Mouse (Mus musculus) 416B (cell line): ENCODE measurements at regions not wholly inside any gene's neighbourhood (a gene's known extent, or its start where the extent isn't known, plus 50 kb on each side); places are given as distances from the start of the nearest gene placed in this dataset.

Source experiments
- DNase-seq: peaks from one replicate; pipeline ENCODE4 v3.0.0; 2011; ENCODE audit warnings: low read depth

DNA sequence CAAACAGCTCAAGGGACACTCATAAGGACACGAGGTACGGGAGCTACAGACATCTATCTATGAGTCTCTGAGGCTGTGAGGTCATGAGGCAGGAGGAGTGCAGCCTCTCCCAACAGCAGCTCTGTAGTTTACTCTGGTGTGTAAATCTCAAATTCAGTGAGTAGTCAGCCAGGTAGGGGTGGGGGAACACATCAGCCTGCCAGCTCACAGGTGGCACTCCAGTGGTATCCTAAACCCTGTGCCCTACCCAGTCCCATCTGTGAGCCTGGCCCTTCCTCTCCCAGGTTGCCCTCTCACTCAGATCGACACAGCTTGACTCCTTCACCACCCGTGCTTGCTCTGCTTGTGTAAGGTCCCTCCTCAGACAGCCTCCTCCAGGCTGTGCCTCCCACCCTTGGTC, 202.2 kb downstream of the Sipa1l2 start:
- no peak for DNase-seq

DNA sequence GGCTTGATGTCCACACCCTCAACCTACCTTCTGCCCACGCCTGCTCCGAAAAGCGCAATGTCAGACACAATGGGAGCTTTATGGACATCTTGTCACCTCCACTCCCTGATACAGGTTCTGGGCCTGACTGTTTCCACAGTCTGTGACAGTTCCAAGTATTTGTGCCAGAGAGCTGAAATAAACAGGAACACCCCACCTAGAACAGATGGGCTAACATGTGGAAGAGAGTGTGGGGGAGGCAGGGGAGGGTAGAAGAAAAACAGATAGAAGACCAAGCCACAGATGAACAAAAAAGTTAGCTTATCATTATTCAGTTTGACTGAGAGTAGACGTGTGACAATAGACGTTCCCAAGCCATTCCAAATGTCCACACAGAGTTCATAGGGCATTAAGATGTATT, 204.6 kb downstream of the Sipa1l2 start:
- no peak for DNase-seq

DNA sequence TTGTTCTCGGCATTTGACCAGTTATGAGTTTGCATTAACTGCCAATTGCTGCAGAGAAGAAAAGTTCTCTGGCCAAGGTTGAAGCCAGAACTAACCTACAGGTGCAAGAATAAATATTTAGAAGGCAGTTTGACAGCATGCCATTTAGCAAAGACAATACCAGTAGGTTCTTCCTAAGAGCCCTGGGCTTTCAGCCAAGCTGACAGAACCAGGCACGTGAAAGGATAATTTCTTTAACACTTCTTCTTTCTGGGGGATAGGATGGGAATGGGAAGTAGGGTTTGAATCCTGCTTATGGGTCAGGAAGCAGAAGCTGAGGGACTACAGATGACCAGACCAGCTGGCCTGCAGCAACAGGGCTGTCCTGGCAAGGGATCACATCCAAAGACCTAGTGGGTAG, 210.2 kb downstream of the Sipa1l2 start:
- no peak for DNase-seq

DNA sequence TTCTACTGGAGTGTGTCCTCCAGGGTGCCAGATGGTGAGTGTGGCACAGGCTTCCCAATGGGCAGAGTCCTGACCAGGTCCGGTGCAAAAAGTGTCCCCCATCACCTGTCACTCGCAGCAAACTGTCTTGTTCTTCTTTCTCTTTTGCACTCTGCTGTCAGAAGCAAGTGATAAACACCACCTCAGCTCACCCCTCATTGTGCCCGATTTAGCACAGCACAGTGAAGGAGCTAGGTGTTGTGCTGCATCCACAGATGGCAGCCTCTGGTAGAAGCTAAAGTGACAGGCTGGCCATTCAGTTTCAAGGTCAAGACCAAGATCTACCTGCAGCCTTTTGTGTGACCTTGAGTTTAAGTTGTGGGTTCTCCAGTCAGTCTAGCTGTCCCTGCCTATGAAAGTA, 211.8 kb downstream of the Sipa1l2 start:
- no peak for DNase-seq

DNA sequence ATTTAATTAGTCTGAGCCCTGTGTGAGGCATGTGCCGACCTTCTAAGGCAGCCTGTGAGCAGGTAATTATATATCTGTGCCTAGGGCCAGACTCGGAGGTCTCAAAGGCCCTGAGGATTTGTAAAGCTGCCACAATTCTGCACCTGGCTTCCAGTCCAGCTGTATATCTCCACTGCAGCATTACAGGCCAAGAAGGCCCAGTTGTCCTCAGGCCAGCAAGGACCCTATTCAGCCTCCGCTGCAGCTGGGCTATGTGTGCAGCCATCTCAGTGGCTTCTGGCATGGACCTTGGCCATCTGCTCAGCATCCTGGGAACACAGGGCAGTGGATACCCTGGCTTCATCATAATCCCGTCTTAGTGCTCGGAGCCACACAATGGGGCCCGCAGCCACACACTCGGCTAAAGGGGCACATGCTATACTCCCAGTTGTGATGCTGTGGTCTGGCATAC, 214.5 kb downstream of the Sipa1l2 start:
- DNase-seq, result no peak

DNA sequence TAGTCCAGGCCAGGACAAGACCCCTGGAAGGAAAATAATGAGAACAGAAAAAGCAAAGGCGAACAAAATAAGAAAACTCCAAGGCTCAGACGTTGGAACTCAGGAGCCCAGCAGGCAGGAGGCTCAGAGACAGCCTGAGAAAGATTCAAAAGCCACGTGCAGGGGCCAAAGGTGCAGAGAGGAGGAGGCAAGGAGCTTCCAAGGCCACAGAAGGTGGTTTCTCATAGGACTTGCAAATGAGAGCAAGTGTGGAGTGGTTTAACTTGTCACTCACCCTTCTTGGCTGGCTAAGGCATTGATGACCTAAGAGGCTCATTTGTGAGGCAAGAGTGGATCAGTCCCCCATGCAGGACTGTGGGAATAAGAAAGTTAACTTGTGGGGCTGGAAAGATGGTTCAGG, 217.3 kb downstream of the Sipa1l2 start:
- no peak for DNase-seq

DNA sequence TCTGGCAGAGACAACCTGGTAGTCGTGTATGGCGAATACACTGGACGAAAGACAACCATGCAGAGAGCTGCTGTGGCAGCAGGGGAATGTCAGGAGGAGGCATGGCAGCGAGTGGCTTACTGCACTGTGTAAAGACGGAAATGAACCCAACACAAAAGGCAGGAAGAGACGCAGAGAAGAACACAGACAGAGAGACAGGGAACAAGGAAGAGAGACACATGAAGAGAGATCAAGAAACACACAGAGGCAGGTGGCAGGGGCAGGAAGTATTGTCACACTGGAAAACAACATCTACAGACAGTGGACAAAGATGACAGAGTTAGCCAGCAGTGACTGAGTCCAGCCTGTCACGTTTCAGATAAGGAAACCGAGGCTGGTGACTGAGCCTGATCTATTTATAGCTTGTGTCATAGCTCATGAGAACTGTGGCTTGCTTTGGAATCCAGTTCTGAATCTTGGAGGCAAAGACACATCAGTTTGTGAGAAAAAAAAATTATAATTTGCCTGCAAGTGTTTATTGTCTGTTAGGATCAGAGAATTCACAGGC, 218.0 kb downstream of the Sipa1l2 start:
- DNase-seq, result no peak

DNA sequence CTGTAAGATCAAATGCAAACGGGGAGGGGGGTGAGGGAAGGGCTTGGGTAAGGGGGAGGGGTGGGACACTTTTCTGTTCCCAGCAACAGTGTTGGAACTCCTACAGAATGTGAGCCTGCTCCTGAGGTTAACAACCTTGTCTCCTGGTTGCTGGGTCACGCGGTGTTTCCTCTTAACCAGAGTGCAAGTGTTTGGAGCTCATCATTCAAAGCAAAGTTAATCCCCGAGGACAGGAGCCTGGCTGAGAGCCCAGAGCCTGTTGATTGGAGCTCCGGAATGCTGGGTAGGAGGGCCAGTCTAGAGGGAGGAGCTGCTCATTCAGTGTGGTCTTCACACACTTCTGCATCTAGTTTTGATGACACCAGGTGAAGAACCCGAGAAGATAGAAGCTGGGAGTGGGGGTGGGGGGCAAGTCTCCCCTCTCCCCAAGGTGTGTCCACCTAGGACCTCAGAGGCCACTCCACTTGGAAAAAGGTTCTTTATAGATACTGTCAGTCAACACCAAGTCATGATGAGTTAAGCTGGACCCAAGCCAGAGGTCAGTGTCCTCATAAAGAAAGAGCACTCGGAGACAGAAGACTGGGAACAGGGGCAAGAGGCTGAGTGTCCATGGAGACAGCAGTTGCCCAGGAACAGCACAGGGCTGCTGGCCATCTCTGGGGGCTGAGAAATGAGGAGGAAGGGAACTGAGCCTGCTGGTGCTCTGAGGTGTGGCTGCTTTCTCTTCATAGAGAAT, 220.2 kb downstream of the Sipa1l2 start:
- no peak for DNase-seq

DNA sequence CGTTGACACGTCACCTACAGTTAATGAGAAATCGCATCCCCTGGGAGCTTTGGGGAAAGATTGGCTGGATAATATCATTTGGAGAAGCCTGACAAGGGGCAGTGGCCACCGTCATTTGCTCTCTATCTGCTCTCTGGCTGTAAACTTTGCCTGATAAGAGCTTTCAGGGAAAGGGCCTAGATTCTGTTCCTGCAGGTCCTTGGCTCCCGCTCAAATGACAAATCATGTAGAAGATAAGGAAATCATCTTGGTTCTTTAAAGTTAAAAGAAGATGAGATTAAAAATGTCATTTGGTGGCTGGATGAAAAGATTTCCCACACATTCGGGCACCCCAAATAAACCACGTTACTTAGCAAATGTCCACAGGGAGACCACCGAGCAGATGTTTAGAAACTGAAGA, 223.4 kb downstream of the Sipa1l2 start:
- no peak for DNase-seq

DNA sequence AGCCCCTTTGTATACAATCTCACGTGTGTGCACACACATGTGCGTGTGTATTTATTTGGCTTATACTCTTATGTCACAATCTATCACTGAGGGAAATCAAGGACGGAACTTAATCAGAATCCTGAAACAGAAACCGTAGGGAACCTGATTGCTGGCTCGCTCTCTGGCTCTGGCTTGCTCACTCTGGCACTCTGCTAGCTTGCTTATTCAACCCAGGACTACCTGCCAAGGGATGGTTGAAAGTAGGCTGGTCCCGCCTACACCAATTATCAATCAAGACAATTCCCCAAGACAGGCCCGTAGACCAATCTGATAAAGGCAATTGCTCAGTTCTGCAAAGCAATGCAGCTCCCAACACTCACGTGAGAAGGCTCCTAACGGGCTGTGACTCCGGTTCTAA, 224.0 kb downstream of the Sipa1l2 start:
- no peak for DNase-seq

DNA sequence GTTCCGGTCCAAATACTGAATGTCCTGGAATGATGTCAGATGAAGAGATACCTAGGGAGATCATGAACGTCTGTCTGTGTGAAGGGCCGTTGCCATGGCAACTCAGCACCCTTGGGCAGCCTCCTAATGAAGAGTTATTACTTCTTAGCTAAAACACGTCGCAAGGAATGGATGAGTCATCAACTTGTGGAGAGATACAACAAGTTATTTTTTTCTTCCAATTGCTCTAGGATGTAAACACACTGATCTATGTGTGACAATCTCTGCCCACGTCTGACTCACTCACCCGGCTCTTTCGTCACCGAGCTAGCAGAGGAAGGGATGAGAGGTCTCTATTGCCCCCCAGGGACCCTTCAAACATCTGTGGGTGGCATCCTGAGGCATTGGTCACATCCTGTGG, 225.7 kb downstream of the Sipa1l2 start:
- peak; percentile 32 for DNase-seq

DNA sequence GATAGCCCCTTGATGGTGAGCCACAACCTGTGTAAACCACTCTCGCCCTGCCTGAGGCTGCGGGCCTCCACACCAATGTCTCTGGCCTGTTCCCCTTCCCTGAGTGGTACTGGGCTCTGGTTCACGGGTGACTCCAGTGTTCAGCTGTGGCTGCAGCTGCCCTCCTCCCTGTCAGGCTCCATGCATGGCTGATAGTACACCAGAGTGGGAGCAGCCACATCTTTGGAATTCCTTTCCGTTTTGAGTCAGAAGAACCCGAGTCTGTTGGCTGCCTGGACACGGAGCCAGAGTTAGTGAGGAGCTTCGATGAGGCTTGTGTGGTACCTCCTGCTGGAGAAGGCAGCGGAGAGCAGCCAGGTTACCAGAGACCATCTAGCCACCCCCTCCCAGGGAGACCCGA, 227.1 kb downstream of the Sipa1l2 start:
- no peak for DNase-seq

DNA sequence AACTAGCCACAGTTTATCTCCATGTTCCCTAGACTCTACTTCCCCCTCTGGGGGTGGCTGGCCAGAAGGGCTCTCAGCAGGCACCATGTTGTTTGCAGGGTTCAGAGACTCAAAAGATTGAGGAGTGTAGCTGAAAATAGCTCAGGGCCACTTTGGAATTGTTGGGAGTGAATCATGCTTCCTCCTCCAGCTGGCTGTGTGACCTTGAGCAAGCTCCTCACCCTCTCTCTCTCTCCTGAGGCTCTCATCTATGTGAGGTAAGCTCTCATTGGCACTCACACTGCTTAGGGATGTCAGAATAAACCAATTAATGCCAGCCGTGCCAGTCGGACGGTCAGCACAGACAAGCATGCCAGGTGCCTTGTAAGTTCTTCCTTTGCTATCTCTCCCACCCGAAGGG, 228.0 kb downstream of the Sipa1l2 start:
- no peak for DNase-seq

DNA sequence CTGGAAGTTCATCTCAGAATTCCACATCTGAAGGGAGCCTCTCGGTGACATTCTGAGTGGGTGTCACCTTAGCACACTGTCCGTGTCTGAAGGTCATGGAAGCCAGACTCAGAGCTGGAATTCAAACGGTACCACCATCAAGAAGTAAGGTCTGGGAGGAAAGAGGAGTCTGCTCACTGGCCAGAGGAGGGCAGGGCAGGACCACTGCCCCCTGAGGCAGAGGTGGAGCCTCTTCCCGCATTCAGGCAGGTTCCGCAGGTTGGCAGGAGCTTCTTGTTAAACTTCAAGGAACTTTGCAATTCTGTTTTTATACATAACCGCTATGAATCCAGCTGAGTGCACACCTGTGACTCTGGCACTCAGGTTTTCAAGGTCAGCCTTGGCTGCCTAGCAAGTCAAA, 231.4 kb downstream of the Sipa1l2 start:
- DNase-seq, result no peak

DNA sequence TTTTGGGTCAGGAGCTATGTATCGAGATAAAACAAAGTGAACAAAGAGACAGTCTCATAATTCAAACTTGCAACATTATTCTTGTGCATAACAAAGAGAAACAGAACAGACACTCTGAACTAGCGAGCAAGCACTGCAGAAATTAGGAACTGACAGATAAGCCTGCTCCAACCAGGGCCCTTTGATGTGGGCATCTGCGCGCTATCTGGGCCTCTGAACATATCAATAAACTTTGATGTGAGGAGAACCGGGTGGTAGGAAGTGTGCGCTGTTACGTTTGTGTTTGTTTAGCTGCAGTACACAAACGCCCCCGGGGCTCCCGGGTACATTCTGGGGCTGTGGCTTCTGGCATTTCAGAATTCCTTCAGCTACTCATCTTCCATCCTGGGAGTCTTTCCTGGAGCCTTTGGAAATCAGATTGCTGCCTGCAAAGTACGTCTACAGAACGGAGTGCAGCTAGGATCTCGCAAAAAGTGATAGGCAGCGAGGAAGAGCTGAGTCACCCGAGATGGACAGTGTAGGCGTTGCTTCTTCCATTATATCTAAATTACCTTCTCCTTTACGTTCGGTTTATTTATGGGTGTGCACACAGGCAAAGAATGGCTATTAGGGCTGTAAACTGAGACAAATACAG, 232.0 kb downstream of the Sipa1l2 start:
- no peak for DNase-seq

DNA sequence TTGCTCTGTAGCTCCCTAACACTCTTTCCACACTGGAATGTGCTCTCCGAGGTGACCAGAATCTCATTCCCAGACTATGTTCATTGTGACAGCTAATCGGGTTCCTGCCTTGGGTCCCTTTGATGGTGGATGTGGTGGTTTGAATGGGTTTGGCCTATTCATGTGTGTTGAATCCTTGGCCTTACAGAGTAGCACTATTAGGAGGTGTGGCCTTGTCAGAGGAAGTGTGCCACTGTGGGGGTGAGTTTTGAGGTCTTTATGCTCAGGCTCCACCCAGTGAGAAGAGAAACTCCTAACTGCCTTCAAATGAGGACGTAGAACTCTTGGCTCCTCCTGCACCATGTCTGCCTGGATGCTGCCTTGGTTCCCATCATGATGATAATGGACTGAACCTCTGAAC, 232.8 kb downstream of the Sipa1l2 start:
- DNase-seq, result no peak

DNA sequence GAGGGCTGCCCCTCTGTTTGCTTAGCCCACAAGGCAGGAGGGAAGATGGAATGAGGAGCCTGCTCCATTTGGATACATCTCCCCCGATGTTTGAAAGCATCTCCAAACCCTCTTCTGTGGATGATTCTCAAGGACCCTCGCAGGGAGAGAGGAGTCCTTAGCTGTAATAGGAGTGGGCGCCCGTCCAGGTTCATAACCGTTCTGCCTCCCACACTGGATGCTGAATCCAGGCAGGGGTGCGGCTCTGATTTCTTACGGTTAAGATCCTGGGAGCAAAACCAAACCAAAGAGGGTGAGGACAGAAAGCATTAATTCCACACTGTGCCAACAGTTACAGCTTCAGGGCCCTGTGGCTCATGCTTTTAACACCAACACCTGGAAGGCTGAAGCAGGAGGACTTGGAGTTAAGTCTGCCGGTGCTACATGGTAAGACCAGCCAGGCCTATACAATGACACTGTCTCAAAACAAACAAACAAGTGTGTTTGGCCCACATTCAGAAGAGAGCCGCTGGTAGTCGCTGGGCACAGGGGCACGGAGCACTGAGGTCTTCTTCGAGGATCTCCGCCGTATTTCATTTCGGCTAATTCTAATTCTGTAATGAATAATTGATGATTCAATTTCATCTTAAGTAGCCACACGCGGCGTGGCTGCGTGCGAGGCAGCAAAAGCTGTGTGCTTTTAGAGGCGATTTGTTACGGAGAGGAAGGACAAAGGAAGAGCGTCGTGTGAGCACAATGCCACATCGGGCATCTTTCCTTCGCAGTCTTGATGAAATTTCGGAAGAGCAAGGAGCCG, 233.8 kb downstream of the Sipa1l2 start:
- DNase-seq, result no peak

DNA sequence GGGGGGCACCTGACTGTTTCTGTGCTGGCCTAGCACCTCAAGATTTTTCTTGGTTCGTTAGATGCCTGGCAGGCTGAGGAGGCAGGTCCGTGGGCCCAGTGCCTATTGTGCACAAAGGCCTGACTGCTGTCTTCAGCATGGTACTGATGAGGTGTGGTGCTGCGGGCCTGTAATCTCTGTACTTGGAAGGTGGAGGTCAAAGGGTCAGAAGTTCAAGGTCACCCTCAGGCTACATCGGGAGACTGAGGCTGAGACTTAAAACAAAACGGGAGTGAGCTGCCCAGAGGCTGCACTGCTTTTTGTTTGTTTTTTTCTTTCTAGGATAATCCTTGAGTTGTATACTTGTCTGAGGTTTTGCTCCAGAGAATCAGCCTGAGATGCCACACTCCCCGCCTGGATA, 234.4 kb downstream of the Sipa1l2 start:
- no peak for DNase-seq

DNA sequence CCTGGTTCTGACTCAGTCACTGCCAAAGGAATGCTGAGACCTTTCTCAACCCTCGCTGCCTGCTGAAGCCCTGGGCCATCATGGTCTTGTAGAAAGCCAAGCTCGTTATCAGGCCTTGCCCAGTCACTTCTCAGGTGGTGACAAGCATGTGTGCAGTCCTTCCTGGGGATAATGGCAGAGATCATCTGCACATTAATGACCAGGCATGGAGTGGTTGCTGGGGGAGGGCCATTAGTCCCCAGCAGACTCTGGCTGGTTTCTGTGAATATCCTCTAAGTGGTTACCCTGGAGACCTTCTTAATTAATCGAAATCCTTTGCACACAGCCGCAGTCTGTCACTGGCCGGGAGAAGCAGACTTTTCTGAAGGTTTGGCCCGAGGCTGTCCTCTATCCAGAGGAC, 239.0 kb downstream of the Sipa1l2 start:
- DNase-seq, result no peak

DNA sequence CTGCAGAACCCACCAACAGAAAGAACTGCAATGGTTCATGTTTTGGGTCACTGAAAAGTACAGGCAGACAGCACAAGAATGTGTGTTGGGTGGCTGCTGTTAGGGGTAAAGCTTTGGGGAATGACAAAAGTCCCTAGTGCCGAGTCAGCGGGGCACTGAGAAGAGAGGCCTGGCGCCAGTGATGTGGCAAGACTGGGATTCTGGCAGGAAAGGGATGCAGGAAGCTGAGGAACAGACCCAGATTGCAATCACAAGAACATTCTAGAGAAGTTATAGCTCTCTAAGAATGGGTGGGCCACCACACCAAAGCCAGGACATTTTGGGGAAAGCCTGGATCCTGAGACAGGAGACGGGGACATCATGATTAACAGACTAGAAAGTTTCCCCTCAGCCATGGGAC, 241.0 kb downstream of the Sipa1l2 start:
- no peak for DNase-seq

DNA sequence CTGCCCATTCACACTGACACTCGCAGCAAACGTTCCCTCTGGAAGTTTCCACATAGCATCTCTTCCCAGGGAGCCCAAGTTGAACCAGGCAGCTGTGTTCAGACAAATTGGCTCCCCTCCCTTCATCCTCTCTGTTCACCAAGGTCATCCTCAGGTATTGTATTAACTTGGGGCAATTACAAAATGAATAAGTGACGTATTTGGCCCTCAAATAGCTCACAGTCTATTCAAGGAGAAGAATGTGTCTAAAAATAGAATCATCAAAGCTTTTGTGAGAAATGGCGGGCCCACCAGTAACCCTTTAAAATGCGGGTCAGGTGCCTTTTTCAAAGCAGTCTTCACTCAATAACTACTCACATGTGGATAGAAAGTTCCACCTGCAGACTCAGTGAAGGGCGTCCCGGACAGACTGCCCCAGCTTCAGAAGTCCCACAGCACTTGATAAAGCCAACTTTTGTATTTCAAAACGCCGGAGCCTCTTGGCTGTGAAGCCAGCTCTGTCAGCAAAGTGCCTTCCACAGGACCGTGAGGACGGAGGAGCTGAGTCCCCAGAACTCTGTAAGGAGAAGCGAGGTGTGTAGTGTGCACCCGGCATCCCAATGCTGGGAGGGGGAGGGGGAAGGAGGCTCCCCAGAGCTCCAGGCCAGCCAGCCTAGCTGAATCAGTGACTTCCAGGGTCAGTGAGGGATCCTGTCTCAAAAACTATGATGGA, 241.9 kb downstream of the Sipa1l2 start:
- no peak for DNase-seq

DNA sequence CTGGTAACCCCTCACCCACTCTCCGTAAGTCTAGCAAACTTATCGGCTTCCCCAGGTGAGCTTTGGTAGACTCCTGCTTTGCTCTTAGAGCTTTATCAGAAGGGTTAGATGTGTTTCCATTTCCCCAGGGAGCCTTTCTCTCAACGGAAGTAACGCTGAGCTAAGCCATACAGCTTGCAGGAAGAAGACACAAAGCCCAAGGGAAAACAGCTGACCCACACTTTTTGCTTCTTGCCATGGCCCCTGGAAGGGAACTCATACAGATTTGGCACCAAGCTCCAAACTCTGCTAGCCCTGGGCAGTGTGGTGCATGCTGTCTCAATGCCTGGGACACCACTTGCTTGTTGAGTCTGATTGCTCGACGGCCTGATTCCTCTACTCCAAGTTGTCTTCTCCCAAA, 242.6 kb downstream of the Sipa1l2 start:
- no peak for DNase-seq
